Mouse (Mus musculus) C2C12 (cell line): ENCODE results near the gene Ttll10.

Source experiments
- CTCF ChIP-seq: IDR thresholded peaks from one replicate; pipeline ENCODE4 v1.5.1; 2011; ENCODE audit not compliant: control insufficient read depth, insufficient read depth, insufficient read length
- MAX ChIP-seq: IDR thresholded peaks from one replicate; pipeline ENCODE4 v1.6.1; 2011; ENCODE audit warnings: mild to moderate bottlenecking, control low read depth
- MYOG ChIP-seq: IDR thresholded peaks from one replicate; pipeline ENCODE4 v1.6.1; 2011; ENCODE audit not compliant: control insufficient read depth, insufficient read length; ENCODE audit errors: extremely low read depth

DNA sequence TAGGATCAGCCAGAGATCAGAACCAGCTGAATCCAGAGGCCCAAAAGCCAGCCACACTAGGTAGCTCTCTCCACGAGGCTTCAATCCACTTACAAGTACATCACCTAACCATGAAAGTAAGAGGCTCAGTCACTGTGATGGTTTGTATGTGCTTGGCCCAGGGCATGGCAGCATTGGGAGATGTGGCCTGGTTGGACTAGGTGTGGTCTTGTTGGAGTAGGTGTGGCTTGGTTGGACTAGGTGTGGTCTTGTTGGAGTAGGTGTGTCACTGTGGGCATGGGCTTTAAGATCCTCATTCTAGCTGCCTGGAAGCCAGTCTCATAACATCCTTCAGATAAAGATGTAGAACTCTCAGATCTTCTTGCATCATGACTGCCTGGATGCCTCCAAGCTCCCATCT lies 32.0 kb upstream of the Ttll10 start:
- TF ChIP-seq CTCF: no peak
- no peak for TF ChIP-seq MAX
- no peak for TF ChIP-seq MYOG
